Mouse (Mus musculus) fibroblast of lung, adult 2 months (primary cell): Measurements from ENCODE around the gene B3gnt9.
A peak's percentile ranks its signal among the peaks of the same experiment; 100 is the strongest.
"Not testable (repeated sequence)": the region's sequence is repeated elsewhere in the genome, so short reads cannot be mapped to it uniquely, and the experiment has no call there.

Source experiments
- DNase-seq: peaks from one replicate; pipeline ENCODE4 v3.0.0-alpha.2; 2011; ENCODE audit warnings: low read depth

Gene B3gnt9

GRCm38 (mm10) chr8:105258911-105259720 is 4.2 kb upstream of the B3gnt9 start:
- no peak for DNase-seq

- no peak for DNase-seq
These were observed 2.6 kb upstream of the B3gnt9 start for GRCm38 (mm10) chr8:105257318-105258114.

GRCm38 (mm10) chr8:105254152-105254965 is 594 bp downstream of the B3gnt9 start:
- peak; percentile 73 for DNase-seq

- no peak for DNase-seq
These were observed 1.2 kb downstream of the B3gnt9 start for GRCm38 (mm10) chr8:105253766-105254151.

- DNase-seq = no peak
These were observed 2.0 kb downstream of the B3gnt9 start for GRCm38 (mm10) chr8:105252680-105253537.

- no peak for DNase-seq
These were observed 3.0 kb downstream of the B3gnt9 start for GRCm38 (mm10) chr8:105251954-105252353.

GRCm38 (mm10) chr8:105241016-105241415 is 13.9 kb downstream of the B3gnt9 start:
- DNase-seq = no peak

GRCm38 (mm10) chr8:105237442-105238142 is 17.4 kb downstream of the B3gnt9 start:
- no peak for DNase-seq

- no peak for DNase-seq
These were observed 19.7 kb downstream of the B3gnt9 start for GRCm38 (mm10) chr8:105235206-105235605.

GRCm38 (mm10) chr8:105233126-105233935 is 21.6 kb downstream of the B3gnt9 start:
- no peak for DNase-seq

- not testable (repeated sequence) for DNase-seq
These were observed 22.6 kb downstream of the B3gnt9 start for GRCm38 (mm10) chr8:105232321-105232693.

- DNase-seq = no peak
These were observed 23.2 kb downstream of the B3gnt9 start for GRCm38 (mm10) chr8:105231503-105232320.

- no peak for DNase-seq
These were observed 29.0 kb downstream of the B3gnt9 start for GRCm38 (mm10) chr8:105225917-105226316.

- DNase-seq = no peak
These were observed 29.7 kb downstream of the B3gnt9 start for GRCm38 (mm10) chr8:105225272-105225593.

GRCm38 (mm10) chr8:105224413-105225271 is 30.3 kb downstream of the B3gnt9 start, which contains the start of gene D230025D16Rik:
TSS of gene D230025D16Rik (plus strand) at chr8:105225145.
- DNase-seq = peak; percentile 92

- DNase-seq = no peak
These were observed 31.1 kb downstream of the B3gnt9 start for GRCm38 (mm10) chr8:105223850-105224249.

GRCm38 (mm10) chr8:105217926-105218522 is 36.9 kb downstream of the B3gnt9 start:
- DNase-seq = no peak

GRCm38 (mm10) chr8:105214104-105214503 is 40.8 kb downstream of the B3gnt9 start:
- DNase-seq = no peak
